Comparison of ENCODE assay signal across 32 mouse cellular contexts in genomic region chr6:24416056-24416455, GRCm38 (mm10).
A peak's percentile ranks its signal among the peaks of the same experiment; 100 is the strongest.
DNase-seq lines count a peak whose midpoint lies in the region; ATAC-seq and TF ChIP-seq lines count a peak whose summit lies in the region.
"Had no signal": no experiment of that assay in that cellular context is flagged by ENCODE, and none has a peak within 500 bp of the region (broad histone marks: within the 10 kb centered on the region; RNA-seq: fewer than 3 reads in every experiment).

No protein-coding gene starts in this region.

- no peak for TF ChIP-seq POLR2A in cortical plate, adult 2 months (IDR thresholded peaks at IDR 0.05; ENCODE audit: extremely low read depth, insufficient read depth, low read length)

- ATAC-seq in CD4-positive, CD25-positive, alpha-beta regulatory T cell, adult 4 months = no peak
- ATAC-seq: activated CD4-positive, CD25-positive, alpha-beta regulatory T cell, adult 4 months; forebrain, embryonic 13.5 days; hindbrain, embryonic 16.5 days; liver, embryonic 12.5 days; liver, postnatal 0 days had no signal

- H3K4me1 ChIP-seq in cortical plate, adult 2 months (ENCODE audit: control insufficient read depth, insufficient read depth, low read length) = peaks cover 2% of the 10 kb centered on the region
- H3K4me1 ChIP-seq: embryonic facial prominence, embryonic 10.5 days; embryonic facial prominence, embryonic 15.5 days; forebrain, embryonic 13.5 days; heart, embryonic 12.5 days; kidney, embryonic 15.5 days; liver, embryonic 12.5 days; megakaryocyte, embryonic 14.5 days; midbrain, embryonic 12.5 days; neural tube, embryonic 12.5 days had no signal

- no peak for TF ChIP-seq CTCF in cortical plate, adult 2 months (IDR thresholded peaks at IDR 0.05; ENCODE audit: extremely low read depth, insufficient read depth, low read length)

- intact Hi-C loops in left cerebral cortex, postnatal 4 days (cut with DNase I) = loop anchor here (10.0 kb wide), 1 partner anchor 49 kb away; no protein-coding TSS in a partner anchor

- DNase-seq in left cerebral cortex, adult 18-20 months (ENCODE audit: low spot score in 2 of 2) = peak; percentile 14 to 31
- no peak for DNase-seq in left cerebral cortex, postnatal 4 days
- DNase-seq in left cerebral cortex, adult 8-10 months (ENCODE audit: low spot score in 2 of 2) = peak; percentile 3 to 19
- peak; percentile 4 to 28 for DNase-seq in right cerebral cortex, postnatal 36 days (ENCODE audit: low spot score in 2 of 2)
- DNase-seq in layer of hippocampus, postnatal 14 days (ENCODE audit: low spot score in 2 of 2) = no peak
- DNase-seq: adrenal gland, adult 2 months; adrenal gland, postnatal 36 days; B cell, adult 2 months; cerebellum, adult 2 months; cerebellum, postnatal 14 days; gastrocnemius, adult 2 months; gastrocnemius, postnatal 36 days; heart, adult 2 months; kidney, adult 18-20 months; kidney, postnatal 25 days; liver, postnatal 0 days; lung, postnatal 36 days; thymus, postnatal 25 days had no signal

- peak overlapping the region; percentile 28; the same call in 1 of the 2 replicates for H3K27ac ChIP-seq in cortical plate, adult 2 months (ENCODE audit: insufficient read depth, low read length)
- H3K27ac ChIP-seq: embryonic facial prominence, embryonic 10.5 days; embryonic facial prominence, embryonic 15.5 days; forebrain, embryonic 13.5 days; gastrocnemius, adult 2 months; heart, adult 2 months; kidney, embryonic 15.5 days; liver, embryonic 12.5 days; midbrain, embryonic 12.5 days; neural tube, embryonic 12.5 days had no signal

- no peak overlapping the region for H3K4me3 ChIP-seq in cortical plate, adult 2 months (ENCODE audit: insufficient read depth, low read length)
- H3K4me3 ChIP-seq: embryonic facial prominence, embryonic 10.5 days; embryonic facial prominence, embryonic 15.5 days; forebrain, embryonic 13.5 days; gastrocnemius, adult 2 months; heart, adult 2 months; heart, embryonic 12.5 days; kidney, embryonic 15.5 days; liver, embryonic 12.5 days; megakaryocyte, embryonic 14.5 days; midbrain, embryonic 12.5 days; myocyte; neural tube, embryonic 12.5 days had no signal

Comparison
In these comparisons a context has a peak if more than half of its experiments do, and no peak if none do; other contexts are left out.
1. DNase-seq: peak in left cerebral cortex, adult 18-20 months (2 of 2), left cerebral cortex, adult 8-10 months (2 of 2) and right cerebral cortex, postnatal 36 days (2 of 2); none in left cerebral cortex, postnatal 4 days (single experiment) and layer of hippocampus, postnatal 14 days (0 of 2).